Mouse (Mus musculus) embryo, embryonic 9.5 days (tissue): ENCODE results near the gene Txndc15.

Source experiments
- DNase-seq: peaks from one replicate; pipeline ENCODE4 v3.0.0-alpha.2; 2017; ENCODE audit errors: extremely low spot score

The Txndc15 gene

GRCm38 (mm10) chr13:55730716-55731115, 16.3 kb downstream of the Txndc15 start:
- no peak for DNase-seq

- no peak for DNase-seq
These were observed 17.7 kb downstream of the Txndc15 start for GRCm38 (mm10) chr13:55732121-55732520.

- DNase-seq = no peak
These were observed 19.4 kb downstream of the Txndc15 start for GRCm38 (mm10) chr13:55733628-55734502.

GRCm38 (mm10) chr13:55737885-55738284, 23.4 kb downstream of the Txndc15 start:
- no peak for DNase-seq

- no peak for DNase-seq
These were observed 27.9 kb downstream of the Txndc15 start for GRCm38 (mm10) chr13:55742306-55742705.

- DNase-seq = no peak
These were observed 39.9 kb downstream of the Txndc15 start for GRCm38 (mm10) chr13:55754380-55754779.

- DNase-seq = peak; percentile 41
These were observed 42.3 kb downstream of the Txndc15 start for GRCm38 (mm10) chr13:55756789-55757188.

- DNase-seq = no peak
These were observed 43.2 kb downstream of the Txndc15 start for GRCm38 (mm10) chr13:55757645-55758044.

GRCm38 (mm10) chr13:55760576-55760975, 46.1 kb downstream of the Txndc15 start:
- no peak for DNase-seq

- DNase-seq = no peak
These were observed 47.0 kb downstream of the Txndc15 start for GRCm38 (mm10) chr13:55761486-55761885.

GRCm38 (mm10) chr13:55774352-55774751, 59.9 kb downstream of the Txndc15 start:
- DNase-seq = no peak

GRCm38 (mm10) chr13:55775056-55775455, 60.6 kb downstream of the Txndc15 start:
- DNase-seq = peak; percentile 32
